Mouse (Mus musculus) erythroid progenitor cell, adult 5-6 weeks (primary cell): Measurements from ENCODE around the gene Mcm5. TPM values are rescaled to one million over a fixed set of nuclear protein-coding genes. Genes with fewer than 3 reads are reported as not detected.
A peak's percentile ranks its signal among the peaks of the same experiment; 100 is the strongest.

Source experiments
- ATAC-seq: replicated peaks from 2 replicates; pipeline ENCODE4 v1.8.0; 2016; ENCODE audit warnings: moderate number of reproducible peaks, mild to moderate bottlenecking, moderate TSS enrichment, inconsistent platforms; ENCODE audit not compliant: poor library complexity, low FRiP score, severe bottlenecking
- total RNA-seq, 2 experiments: library from RNA; stranded (forward) in 1 of 2; stranded (reverse) in 1 of 2; fragments of 150-400 nt in 1 of 2; fragments of 186-747, 209-891 nt in 1 of 2; gene quantifications; 2 replicates each; pipeline versions ENCODE4 v1.2.3 to v1.2.4; 2015 to 2017; ENCODE audit warnings: low replicate concordance in 2 of 2

Mcm5 gene
- total RNA-seq (2015; ENCODE audit: low replicate concordance) (54.1 and 104 TPM in 2 replicates), total RNA-seq (2017; ENCODE audit: low replicate concordance) (166 and 198 TPM in 2 replicates)

DNA sequence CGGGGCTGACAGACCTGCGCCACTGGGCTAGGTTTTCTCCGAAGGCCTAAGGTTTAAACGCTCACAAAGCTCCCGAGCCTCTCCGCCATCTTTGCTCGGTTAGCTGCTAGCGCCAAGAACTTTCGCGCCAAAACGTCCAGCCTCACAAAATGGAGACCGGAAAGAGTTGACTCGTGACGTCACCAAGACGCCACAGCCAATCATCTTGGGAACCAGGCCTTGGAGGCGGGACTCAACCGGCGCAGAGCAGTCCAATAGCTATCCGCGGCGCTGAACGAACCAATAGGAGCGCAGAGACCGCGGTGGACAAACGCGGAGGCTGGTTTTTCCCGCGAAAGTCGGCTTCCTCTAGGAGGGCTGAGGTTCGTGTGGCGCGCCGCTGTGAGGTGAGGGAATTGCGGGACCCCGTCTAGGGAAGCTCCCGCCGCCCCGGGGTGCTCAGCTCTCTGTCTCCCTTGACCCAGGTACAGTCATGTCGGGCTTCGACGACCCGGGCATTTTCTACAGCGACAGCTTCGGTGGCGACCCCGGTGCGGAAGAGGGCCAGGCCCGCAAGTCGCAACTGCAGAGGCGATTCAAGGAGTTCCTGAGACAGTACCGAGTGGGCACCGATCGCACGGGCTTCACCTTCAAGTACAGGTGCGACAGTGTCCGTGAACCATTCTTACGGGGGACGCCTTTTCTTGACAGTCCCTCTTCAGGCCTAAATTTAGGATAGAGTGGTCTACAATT, at the start of gene Mcm5:
Mcm5 (plus strand) TSS at position 334 of the 732 bp plus-strand sequence.
- ATAC-seq = peak; percentile 92

DNA sequence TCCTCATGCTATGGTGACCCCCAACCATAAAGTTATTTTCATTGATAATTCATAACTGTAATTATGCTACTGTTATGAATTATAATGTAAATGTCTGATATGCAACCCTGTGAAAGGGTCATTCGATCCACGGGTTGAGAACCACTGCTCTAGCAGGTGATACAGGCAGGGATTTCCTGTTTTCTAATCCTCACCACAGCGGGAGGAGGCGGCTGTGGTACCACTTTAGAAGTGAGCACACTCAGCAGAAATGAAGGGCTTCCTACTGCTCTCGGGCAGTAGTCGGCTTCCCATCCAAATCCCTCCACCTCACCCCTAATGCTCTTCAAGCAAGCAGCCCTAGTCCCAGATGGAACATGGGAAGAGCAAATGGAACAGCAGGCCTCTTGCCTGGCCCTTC, 49.3 kb upstream of the Mcm5 start:
- ATAC-seq = no peak

DNA sequence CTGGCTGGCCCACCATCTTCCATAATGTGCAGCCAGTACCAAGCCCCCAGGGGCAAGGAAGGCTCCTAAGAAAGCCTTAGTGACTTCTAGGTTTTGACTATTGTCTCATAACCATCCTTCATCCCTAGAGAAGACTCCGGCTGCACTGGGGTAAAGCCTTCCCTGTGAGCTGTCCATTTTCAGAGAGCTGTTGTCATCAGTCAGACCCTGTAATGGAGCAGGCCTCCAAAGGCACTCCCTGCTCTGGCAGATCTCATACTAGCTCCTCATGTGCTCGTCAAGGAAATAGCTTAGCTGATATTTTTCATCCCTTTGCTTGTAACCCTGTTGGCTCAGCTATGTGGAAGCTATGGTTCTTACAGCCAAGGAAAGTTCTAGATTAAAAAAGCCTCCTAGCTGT, 48.6 kb upstream of the Mcm5 start:
- ATAC-seq = no peak

DNA sequence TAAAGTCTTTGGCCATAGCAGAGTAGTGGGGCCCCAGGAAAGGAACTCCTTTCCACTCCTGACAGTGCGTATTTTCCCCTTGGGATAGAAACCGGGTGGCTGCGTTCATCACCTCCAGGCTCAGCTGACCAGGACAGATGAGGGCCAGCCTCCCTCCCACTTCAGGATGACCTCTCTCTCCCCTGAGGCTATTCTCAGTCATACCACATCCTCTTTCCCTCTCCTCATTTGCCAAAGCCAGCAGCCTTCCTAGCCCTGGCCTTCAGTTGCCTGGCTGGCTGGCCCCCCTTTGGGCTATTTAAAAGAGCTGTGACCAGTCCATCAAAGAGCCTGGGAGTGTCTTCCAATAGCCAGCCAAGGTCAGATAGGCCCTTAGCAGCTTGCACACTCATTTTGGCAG, 46.1 kb upstream of the Mcm5 start:
- no peak for ATAC-seq

DNA sequence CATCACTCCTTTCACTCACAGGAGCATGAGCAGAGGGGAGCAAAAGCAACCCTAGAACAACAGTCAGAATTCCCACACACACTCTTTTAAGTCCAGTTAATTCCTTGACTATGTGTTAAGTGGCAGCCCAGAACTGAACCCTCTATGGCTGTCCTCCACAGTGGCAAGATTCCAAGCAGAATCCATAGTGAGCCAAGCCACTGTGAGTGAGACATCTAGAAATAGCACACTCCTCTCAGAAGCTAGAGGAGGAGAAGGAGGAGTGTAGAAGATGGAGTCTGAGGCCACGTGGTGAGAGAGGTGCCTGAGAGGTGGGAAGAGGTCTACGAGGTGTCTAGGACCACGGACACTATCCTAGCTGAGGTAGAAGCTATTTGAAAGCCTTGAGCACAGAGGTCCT, 44.6 kb upstream of the Mcm5 start:
- ATAC-seq = no peak

DNA sequence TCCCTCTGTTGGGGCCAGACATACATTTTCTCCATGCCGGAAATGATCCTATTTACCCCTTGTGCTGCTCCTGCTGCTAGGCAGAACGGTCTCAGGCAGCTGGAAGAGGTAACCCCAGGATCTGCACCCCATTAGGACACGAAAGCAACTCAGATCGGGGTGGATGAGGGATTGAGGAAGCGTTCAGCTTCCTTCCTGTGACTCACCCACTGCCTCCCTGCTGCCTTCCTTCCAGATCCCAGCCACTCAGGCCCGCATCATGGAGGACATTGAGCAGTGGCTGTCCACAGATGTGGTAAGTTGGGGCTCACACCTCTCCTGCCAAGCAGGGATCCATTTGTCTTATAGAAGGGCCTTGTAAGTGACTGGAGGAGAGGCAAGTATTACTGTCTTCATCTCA, 42.1 kb upstream of the Mcm5 start:
- ATAC-seq = no peak

DNA sequence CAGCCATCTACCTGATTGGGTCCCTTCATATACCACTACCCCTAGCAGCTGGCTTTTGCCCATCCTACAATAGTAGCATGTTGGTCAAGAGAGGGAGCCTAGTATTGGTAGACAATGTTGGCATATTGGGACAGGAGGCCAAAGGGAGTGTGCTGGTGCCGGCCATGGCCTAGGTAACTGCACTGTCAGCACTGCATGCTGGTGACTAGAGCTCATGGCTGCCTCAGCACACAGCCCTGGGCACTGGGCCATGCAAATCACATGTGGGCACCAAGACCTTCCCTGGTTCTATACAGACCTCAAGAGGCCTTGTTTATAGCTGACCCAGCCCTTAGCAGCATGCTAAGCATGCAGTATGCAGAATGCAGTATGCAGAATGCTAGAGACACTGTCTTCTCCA, 39.1 kb upstream of the Mcm5 start:
- no peak for ATAC-seq

DNA sequence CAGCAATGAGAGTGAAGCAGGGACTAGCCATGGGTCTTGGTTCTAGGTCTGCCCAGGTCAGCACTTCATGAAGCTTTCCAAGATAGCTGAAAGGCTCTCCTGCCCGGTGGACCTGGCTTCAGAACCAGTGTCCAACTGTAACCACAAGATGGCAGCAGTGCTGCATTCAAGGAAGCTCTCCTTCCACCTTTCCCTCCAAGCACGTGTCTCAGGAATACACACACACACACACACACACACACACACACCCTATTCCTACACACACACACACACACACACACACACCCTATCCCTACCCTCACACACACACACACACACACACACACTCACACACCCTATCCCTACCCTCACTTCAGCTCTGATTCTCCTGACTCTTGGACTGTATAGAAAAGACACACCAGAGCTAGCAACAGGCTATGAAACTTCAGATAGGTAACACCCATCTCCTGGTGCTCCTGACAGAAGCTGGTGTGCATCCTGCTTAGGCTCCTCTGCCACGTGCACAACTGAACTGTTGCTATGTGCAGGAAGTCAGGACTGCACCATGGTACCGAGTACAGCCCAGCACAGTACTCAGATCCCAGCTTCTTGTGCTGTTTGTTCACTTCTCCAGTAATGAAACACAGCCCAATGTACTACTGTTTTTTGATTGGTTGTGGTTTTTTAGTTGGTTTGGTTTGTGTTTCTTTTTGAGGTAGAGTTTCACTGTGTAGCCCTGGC, 37.6 kb upstream of the Mcm5 start:
- peak; percentile 87 for ATAC-seq

DNA sequence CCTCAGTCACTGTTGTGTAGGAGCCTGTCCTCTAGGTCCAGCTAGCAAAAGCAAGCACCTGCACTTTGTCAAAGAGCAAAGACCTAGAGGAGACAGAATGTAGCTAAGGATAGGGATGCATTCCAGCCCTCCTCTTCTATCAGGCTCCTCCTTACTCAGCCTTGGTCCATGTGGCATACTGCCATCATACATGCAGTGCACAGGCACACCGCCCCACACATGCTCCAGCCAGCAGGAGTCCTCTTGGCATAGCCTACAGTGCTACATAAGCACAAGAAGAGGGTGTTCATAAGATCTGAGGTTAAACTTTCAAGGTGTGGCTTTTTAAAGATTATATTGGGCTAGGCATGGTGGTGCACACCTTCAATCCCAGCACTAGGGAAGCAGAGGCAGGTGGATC, 34.5 kb upstream of the Mcm5 start:
- ATAC-seq = no peak

DNA sequence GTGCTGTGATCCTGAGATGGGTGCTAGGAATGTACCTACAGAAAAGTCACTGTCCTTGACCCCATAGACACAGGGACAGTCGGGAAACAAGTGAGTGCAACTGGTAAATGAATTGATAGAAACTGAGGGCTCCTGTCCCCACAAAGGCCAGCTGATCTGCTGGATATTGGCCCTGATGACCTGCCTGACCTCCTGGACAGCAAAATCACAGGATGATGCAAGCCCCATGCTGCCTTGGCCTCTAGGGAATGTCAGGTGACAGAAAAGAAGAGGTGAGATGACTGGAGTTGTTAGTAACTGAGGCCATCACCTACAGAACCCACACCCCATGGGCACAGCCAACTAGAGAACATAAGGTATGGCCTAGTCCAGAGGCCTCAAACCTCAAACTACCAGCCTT, 31.2 kb upstream of the Mcm5 start:
- ATAC-seq = no peak

DNA sequence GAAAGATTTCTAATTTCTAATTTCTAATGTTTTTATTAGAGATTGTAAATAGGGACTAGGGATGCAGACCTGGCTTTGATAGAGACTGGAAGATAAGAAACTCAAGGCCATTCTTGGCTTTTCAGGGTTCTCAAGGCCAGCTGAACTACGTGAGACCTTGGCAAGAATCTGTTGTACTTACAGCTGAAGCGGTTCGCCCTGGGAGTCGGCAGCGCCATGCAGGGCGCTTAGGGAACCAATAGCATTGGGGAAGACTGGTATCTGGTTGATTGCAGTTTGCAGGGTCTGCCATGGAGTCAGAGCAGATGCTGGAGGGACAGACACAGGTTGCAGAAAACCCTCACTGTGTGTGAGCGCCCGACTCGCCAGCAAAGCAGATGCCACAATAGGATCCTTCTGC, 30.5 kb upstream of the Mcm5 start:
- no peak for ATAC-seq

DNA sequence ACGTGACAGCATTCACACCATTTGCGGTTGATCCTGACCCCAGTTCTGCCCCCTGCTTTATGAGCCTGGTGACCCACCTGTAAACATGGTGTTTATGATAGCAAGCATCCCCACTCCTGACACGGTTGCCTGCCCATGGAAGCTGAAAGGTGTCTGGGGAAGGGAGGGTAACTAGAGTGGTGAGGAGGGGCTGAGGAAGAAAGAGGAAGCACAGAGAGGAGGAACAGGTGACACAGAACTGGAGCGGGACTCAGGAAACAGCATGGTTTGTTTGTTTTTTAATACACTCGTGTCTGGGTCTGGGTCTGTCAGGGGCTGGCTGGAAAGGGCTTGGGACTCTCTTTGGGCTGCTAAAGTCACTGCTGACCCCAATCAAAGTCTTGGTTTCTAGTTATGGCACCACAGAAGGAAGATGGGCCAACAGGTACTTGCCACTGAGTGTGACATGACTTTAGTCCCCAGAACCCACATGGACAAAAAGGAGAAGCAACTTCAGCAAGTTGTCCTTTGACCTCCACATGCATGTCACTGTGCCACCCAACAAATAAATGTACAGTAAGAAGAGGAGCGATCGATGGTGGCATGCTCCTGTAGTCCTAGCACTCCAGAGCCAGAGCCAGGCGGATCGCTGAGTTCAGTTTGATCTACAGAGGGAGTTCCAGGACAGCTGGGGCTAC, 27.9 kb upstream of the Mcm5 start:
- ATAC-seq = no peak

DNA sequence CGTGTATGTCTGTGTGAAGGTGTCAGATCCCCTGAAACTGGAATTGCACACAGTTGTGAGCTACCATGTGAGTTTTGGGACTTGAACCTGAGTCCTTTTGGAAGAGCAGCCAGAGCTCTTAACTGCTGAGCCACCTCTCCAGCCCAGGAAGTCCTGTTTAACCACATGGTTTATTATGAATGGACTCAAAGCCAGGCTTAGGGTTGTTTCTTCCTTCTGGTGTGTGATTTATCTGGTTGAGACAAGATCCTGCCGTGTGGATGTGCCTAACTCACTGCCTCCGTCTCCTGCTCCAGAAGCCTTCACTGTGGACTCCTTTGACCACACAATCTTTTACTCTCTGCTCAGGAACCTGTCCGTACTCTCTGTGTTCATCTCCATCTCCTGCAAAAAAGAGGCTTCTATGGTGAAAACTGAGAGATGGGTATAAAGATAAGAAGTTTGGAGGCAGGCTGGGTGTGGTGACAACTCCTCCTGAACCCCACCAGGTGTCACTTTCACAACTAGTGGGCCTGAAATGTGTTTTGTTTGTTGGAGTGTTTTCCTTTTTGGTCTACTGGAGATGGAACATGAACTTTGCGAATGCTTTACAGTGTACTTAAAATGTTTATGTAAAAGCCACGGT, 27.1 kb upstream of the Mcm5 start:
- ATAC-seq = no peak

DNA sequence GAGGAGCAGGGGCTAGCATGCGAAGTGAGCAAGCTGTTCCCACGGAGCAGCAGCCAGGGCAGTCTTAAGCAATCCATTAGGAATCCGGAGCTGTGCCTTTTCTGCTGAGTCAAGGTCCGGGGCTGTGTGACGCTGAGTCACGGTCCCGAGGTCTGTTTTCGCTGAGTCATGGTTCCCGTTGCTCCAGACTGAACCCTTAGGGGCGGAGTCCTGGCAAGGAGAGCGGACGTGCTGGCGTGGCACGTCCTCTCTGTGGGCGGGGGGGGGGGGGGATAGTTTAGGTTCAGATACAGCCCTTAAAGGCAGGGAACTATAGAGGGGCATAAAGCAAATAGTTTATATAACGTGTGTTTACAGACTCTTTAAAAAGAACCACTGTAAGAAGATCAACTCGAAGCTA, 25.5 kb upstream of the Mcm5 start:
- peak; percentile 93 for ATAC-seq

DNA sequence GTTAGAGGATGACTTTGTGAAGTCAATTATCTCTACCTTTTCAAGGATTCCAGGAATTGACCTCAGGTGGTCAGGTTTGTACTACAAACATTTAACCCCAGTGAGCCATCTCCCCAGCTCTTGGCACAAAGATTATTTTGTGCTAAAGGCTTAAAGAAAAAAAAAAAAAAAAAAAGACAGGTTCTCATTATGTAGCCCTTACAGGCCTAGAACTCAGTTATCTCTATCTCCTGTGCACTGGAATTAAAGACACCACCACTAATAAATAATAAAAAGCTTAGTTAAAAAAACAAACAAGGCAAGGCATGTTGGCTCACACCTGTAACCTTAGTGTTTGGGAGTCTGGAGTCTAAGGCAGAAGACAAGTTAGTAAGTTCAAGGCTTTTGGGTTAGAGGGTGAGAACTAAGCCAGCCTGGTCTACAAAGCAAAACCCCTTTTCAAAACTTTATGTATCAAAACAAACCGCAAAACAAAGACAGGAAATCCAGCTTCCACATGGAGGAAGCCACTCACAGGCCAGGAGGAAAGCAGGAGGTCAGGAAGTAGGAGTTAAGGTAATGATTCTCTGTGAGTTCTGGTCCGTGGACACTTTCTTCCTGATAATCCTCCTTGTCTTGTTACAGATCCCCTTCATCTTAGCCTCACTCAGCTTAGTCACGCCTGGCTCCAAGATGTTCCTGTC, 24.8 kb upstream of the Mcm5 start:
- no peak for ATAC-seq

DNA sequence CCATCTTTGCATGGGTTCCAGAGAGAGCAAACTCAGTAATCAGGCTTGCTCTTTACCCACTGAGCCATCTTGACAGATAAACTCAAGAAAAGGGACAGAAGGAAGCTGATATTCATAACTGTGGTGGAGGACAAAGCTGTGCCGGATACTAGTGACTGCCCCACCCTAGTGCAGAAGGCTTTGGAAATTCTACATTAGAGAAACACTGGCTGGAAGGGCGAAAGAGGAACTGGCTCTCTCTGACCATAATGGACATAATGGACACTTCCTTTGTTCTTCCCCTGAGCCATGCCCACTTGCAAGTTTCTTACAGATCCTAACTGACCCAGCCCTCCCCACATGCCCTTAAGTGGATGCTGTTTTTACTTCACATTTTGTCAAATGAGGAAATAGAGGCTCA, 23.4 kb upstream of the Mcm5 start:
- no peak for ATAC-seq

DNA sequence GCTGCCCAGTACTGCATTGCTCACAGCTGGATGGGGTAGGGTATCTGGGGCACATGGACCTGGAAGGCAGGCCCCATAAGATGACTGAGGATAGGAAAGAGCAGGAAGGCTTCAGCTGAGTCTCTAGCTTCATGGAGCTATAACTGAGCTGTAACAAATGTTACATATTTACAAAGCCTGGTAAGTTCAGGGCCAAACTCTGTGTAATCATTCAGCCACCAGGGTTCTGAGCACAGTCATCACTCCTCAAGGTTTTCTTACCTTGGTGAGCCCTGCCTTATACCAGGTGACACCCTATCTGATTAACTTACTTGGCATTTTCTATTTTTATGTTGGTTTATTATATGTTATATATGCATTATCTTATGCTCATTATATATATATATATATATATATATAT, 22.2 kb upstream of the Mcm5 start:
- ATAC-seq = no peak

DNA sequence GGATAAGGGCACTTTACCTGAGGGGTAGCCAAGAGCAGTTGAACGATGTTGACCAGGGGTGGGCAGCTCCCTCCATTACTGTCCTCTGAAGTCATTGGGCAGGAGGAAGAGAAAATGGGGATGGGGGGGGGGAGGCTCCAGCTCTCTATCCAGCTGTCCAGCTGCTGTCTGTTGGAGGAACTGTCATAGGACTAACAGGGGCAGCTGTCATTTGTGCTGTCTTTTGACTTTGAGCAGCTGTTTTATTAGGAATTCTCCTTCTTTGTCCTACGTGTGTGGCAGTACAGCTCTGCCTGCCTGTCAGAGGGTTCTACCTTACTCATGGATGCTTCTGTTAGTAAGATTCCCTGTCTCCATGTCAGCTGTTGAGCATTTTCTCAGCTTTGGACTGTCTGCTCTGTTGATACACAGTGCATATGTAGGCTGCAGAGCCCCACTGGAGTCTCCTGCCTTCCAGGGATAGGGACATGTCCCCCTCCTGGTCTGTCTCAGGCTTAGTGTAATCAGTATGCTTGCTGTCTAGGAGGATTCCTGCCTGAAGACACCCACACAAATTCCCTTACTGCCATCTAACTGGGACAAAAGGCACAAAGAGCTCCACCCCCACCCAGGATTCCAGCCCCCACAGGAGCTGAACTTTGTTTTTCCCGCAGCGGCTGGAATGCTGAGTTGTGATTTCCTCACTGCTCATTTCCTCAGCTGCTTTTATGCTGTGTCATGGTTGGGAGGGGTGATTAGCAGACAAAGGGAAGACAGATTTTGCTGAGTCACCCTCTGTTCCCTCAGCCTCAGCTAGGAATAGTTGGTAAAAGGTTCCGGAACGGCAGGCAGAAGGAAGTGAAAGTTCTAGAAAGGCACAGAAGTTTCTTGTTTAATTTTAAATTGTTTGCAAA, 20.1 kb upstream of the Mcm5 start:
- no peak for ATAC-seq

DNA sequence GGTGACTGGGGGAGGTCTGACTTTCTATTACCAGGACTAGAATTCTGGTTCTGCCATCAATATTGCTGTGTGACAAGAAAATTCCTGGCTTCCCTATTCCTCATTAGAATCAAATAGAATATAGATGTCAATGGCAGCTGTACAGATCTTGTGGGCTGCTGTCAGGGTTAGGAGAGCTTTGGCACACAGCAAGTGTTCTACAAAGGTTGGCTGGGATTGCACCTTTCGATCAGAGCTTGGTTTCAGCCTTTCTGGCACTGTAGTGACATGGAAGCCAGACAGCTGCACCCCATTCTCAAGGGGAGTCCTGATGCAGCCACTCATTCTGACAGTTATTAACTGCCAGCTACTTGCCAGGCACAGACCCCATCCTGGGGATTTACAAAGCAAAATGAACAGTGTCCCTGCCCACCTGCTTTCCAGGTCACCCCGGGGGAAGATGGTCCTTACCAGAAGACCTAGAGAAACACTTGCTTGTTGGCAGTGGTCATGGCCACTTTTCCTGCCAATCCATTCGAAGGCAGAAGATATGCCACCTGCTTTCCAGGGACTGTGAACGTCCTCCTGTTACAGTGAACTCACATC, 18.5 kb upstream of the Mcm5 start:
- ATAC-seq = no peak
